Mouse (Mus musculus) limb, embryonic 14.5 days (tissue): ENCODE measurements around the gene Rps6kb2. TPM values are rescaled to one million over a fixed set of nuclear protein-coding genes. Genes with fewer than 3 reads are reported as not detected.

Source experiments
- ATAC-seq: fragments of 200-750 bp; cut with Nextera tagmentation; 2 replicates; pipeline ENCODE4 v1.8.0; 2017; ENCODE audit warnings: low read depth, moderate number of reproducible peaks, moderate TSS enrichment; ENCODE audit not compliant: low FRiP score
- DNase-seq: peaks from one replicate; pipeline ENCODE4 v3.0.0-alpha.2; 2015; ENCODE audit warnings: low spot score
- H3K27ac ChIP-seq: fragments of 300-500 bp; sonication (generic); replicated peaks from 2 replicates; pipeline ENCODE4 v1.5.1; 2014; ENCODE audit warnings: low read depth, mild to moderate bottlenecking, low read length, moderate library complexity, mixed read lengths
- H3K27me3 ChIP-seq: fragments of 300-500 bp; sonication (generic); 2 replicates; pipeline ENCODE4 v1.6.1; 2014; ENCODE audit warnings: low read length, mixed read lengths; ENCODE audit not compliant: control insufficient read depth, insufficient read depth
- H3K36me3 ChIP-seq: fragments of 300-500 bp; sonication (generic); 2 replicates; pipeline ENCODE4 v1.6.1; 2014; ENCODE audit warnings: mild to moderate bottlenecking, low read length, moderate library complexity, mixed read lengths; ENCODE audit not compliant: control insufficient read depth, insufficient read depth
- H3K4me1 ChIP-seq: fragments of 300-500 bp; sonication (generic); 2 replicates; pipeline ENCODE4 v1.6.1; 2014; ENCODE audit warnings: antibody characterized with exemption, low read length, mixed read lengths; ENCODE audit not compliant: control insufficient read depth, insufficient read depth
- H3K4me2 ChIP-seq: fragments of 300-500 bp; sonication (generic); replicated peaks from 2 replicates; pipeline ENCODE4 v1.6.1; 2014; ENCODE audit warnings: low read depth, mild to moderate bottlenecking, low read length, moderate library complexity; ENCODE audit not compliant: severe bottlenecking
- H3K4me3 ChIP-seq: fragments of 300-500 bp; sonication (generic); replicated peaks from 2 replicates; pipeline ENCODE4 v1.5.1; 2014; ENCODE audit warnings: low read length
- H3K9ac ChIP-seq: fragments of 300-500 bp; sonication (generic); 2 replicates; pipeline ENCODE4 v1.6.1; 2014; ENCODE audit warnings: mild to moderate bottlenecking, low read depth, low read length, moderate library complexity; ENCODE audit not compliant: severe bottlenecking
- H3K9me3 ChIP-seq: fragments of 300-500 bp; sonication (generic); 2 replicates; pipeline ENCODE4 v1.6.1; 2016; ENCODE audit warnings: low read length; ENCODE audit not compliant: control insufficient read depth
- POLR2A ChIP-seq: fragments of 200-500 bp; IDR thresholded peaks from 2 replicates; pipeline ENCODE4 v1.8.0; 2012; ENCODE audit warnings: inconsistent platforms, mild to moderate bottlenecking, moderate library complexity, borderline replicate concordance; ENCODE audit not compliant: insufficient read depth, insufficient read length; ENCODE audit errors: extremely low read depth
- WGBS: fragments of 180-500 bp; shearing (Covaris S2); extraction: QIAGEN DNeasy Blood & Tissue Kit; methylation state at CpG from one replicate; pipeline ENCODE4 v1.1.7; 2014; 5-methylcytosine and 5-hydroxymethylcytosine counted together
- polyA plus RNA-seq, 2 experiments: library from polyadenylated mRNA; depleted of rRNA in 1 of 2; stranded (reverse) in 1 of 2; unstranded in 1 of 2; fragments of >200 nt; fragmentation: Nextera tagmentation in 1 of 2; extraction: Ambion mirVana in 1 of 2; gene quantifications; 2 replicates each; pipeline versions ENCODE4 v1.2.1 to v1.2.3; 2012 to 2014

Rps6kb2 gene
- polyA plus RNA-seq, 2 experiments: 43.0 to 76.4 TPM

- WGBS: 57% methylated on average over 15 of the region's 15 CpGs
- TF ChIP-seq POLR2A: no peak
- no peak for DNase-seq
- Histone ChIP-seq H3K4me3 (no peak overlapping the region), H3K27ac (no peak overlapping the region), H3K27me3 (no peaks in the 10 kb centered on the region), H3K9ac (no peak overlapping the region), H3K36me3 (no peaks in the 10 kb centered on the region), H3K4me2 (no peak overlapping the region), H3K9me3 (no peaks in the 10 kb centered on the region), H3K4me1 (peaks cover 7% of the 10 kb centered on the region; the same call in 1 of the 2 replicates)
- no peak for ATAC-seq
These were observed 22.1 kb upstream of the Rps6kb2 start for GRCm38 (mm10) chr19:4184976-4185975.

GRCm38 (mm10) chr19:4183689-4184088 is 20.5 kb upstream of the Rps6kb2 start:
- no peaks in the 10 kb centered on the region for H3K9me3 ChIP-seq
- H3K27me3 ChIP-seq: no peaks in the 10 kb centered on the region
- no peaks in the 10 kb centered on the region for H3K36me3 ChIP-seq
- ATAC-seq (no peak), DNase-seq (no peak)
- no peak overlapping the region for H3K4me2 ChIP-seq
- H3K9ac ChIP-seq: no peak overlapping the region
- TF ChIP-seq POLR2A: no peak
- H3K4me3 ChIP-seq: no peak overlapping the region
- H3K27ac ChIP-seq: no peak overlapping the region
- H3K4me1 ChIP-seq: peaks cover 7% of the 10 kb centered on the region; the same call in 1 of the 2 replicates
- WGBS: 95% methylated on average over 2 of the region's 2 CpGs

- H3K4me3 ChIP-seq: no peak overlapping the region
- H3K27ac ChIP-seq: no peak overlapping the region
- no peaks in the 10 kb centered on the region for H3K9me3 ChIP-seq
- ATAC-seq (no peak), DNase-seq (no peak)
- TF ChIP-seq POLR2A: no peak
- 33% methylated on average over 3 of the region's 3 CpGs for WGBS
- peaks cover 7% of the 10 kb centered on the region; the same call in 1 of the 2 replicates for H3K4me1 ChIP-seq
- no peaks in the 10 kb centered on the region for H3K27me3 ChIP-seq
- H3K4me2 ChIP-seq: no peak overlapping the region
- H3K36me3 ChIP-seq: no peaks in the 10 kb centered on the region
- no peak overlapping the region for H3K9ac ChIP-seq
These were observed 18.7 kb upstream of the Rps6kb2 start for GRCm38 (mm10) chr19:4181892-4182291.

GRCm38 (mm10) chr19:4180411-4180810 is 17.3 kb upstream of the Rps6kb2 start:
- no peak for ATAC-seq
- WGBS: 87% methylated on average over 7 of the region's 7 CpGs

GRCm38 (mm10) chr19:4175368-4175947 is 12.3 kb upstream of the Rps6kb2 start, which contains the start of gene Carns1:
Carns1 (minus strand) TSS chr19:4175479.
- H3K9ac ChIP-seq: peak within 1 kb of the TSS; percentile 26; the same call in 1 of the 2 replicates
- H3K4me1 ChIP-seq: peaks cover 8% of the 10 kb centered on the region
- no peak within 1 kb of the TSS for H3K27ac ChIP-seq
- H3K36me3 ChIP-seq: no peaks in the 10 kb centered on the region
- peak within 1 kb of the TSS; percentile 37 for H3K4me2 ChIP-seq
- TF ChIP-seq POLR2A: no peak
- 1% methylated on average over 11 of the region's 11 CpGs for WGBS
- H3K4me3 ChIP-seq: 0 out of 2 replicates have a peak within 1 kb of the TSS, but pooled peaks have one; percentile 9
- H3K9me3 ChIP-seq: no peaks in the 10 kb centered on the region
- DNase-seq (no peak), ATAC-seq (peak; percentile 61; the same call in 1 of the 2 replicates)
- no peaks in the 10 kb centered on the region for H3K27me3 ChIP-seq

More at GRCm38 (mm10) chr19:4180411-4180810, 17.3 kb upstream of the Rps6kb2 start:
- Histone ChIP-seq H3K27me3 (no peaks in the 10 kb centered on the region), H3K4me1 (peaks cover 4% of the 10 kb centered on the region; the same call in 1 of the 2 replicates), H3K27ac (no peak overlapping the region), H3K4me3 (no peak overlapping the region), H3K36me3 (no peaks in the 10 kb centered on the region), H3K4me2 (no peak overlapping the region), H3K9ac (no peak overlapping the region), H3K9me3 (no peaks in the 10 kb centered on the region)
- no peak for TF ChIP-seq POLR2A
- no peak for DNase-seq
